Mouse (Mus musculus): ENCODE results near the gene Paqr8.
A peak's percentile ranks its signal among the peaks of the same experiment; 100 is the strongest.
"Not testable (repeated sequence)": the region's sequence is repeated elsewhere in the genome, so short reads cannot be mapped to it uniquely, and the experiment has no call there.

Gene Paqr8

GRCm38 (mm10) chr1:20912115-20912514 lies 21.7 kb downstream of the Paqr8 start:
- DNase-seq (ENCODE audit: low spot score): no peak

- no peak for DNase-seq (ENCODE audit: low spot score)
Observed at GRCm38 (mm10) chr1:20912527-20913171, 22.2 kb downstream of the Paqr8 start.

- DNase-seq (ENCODE audit: low spot score): no peak
Observed at GRCm38 (mm10) chr1:20914769-20915168, 24.4 kb downstream of the Paqr8 start.

GRCm38 (mm10) chr1:20915608-20916007 lies 25.2 kb downstream of the Paqr8 start:
- DNase-seq (ENCODE audit: low spot score): no peak

- DNase-seq (ENCODE audit: low spot score): no peak
Observed at GRCm38 (mm10) chr1:20917496-20918050, 27.2 kb downstream of the Paqr8 start.

GRCm38 (mm10) chr1:20919728-20920127 lies 29.3 kb downstream of the Paqr8 start:
- DNase-seq (ENCODE audit: low spot score): no peak

GRCm38 (mm10) chr1:20921081-20921528 lies 30.7 kb downstream of the Paqr8 start:
- DNase-seq (ENCODE audit: low spot score): no peak

GRCm38 (mm10) chr1:20922612-20923399 lies 32.4 kb downstream of the Paqr8 start:
- no peak for DNase-seq (ENCODE audit: low spot score)

- DNase-seq (ENCODE audit: low spot score): not testable (repeated sequence)
Observed at GRCm38 (mm10) chr1:20925324-20925723, 34.9 kb downstream of the Paqr8 start.

- DNase-seq (ENCODE audit: low spot score): no peak
Observed at GRCm38 (mm10) chr1:20925926-20926325, 35.5 kb downstream of the Paqr8 start.

- no peak for DNase-seq (ENCODE audit: low spot score)
Observed at GRCm38 (mm10) chr1:20926376-20926775, 36.0 kb downstream of the Paqr8 start.

GRCm38 (mm10) chr1:20928487-20928886 lies 38.1 kb downstream of the Paqr8 start:
- DNase-seq (ENCODE audit: low spot score): no peak

- peak; percentile 72 for DNase-seq (ENCODE audit: low spot score)
Observed at GRCm38 (mm10) chr1:20933457-20933856, 43.1 kb downstream of the Paqr8 start.

- no peak for DNase-seq (ENCODE audit: low spot score)
Observed at GRCm38 (mm10) chr1:20935106-20935505, 44.7 kb downstream of the Paqr8 start.

- peak; percentile 63 for DNase-seq (ENCODE audit: low spot score)
Observed at GRCm38 (mm10) chr1:20939046-20939445, 48.6 kb downstream of the Paqr8 start.

- no peak for DNase-seq (ENCODE audit: low spot score)
Observed at GRCm38 (mm10) chr1:20940151-20940550, 49.7 kb downstream of the Paqr8 start.

GRCm38 (mm10) chr1:20941322-20941721 lies 50.9 kb downstream of the Paqr8 start:
- DNase-seq (ENCODE audit: low spot score): no peak

GRCm38 (mm10) chr1:20941857-20942256 lies 51.5 kb downstream of the Paqr8 start:
- no peak for DNase-seq (ENCODE audit: low spot score)

GRCm38 (mm10) chr1:20943016-20943415 lies 52.6 kb downstream of the Paqr8 start:
- no peak for DNase-seq (ENCODE audit: low spot score)

- peak; percentile 90 for DNase-seq (ENCODE audit: low spot score)
Observed at GRCm38 (mm10) chr1:20951300-20951763, 60.9 kb downstream of the Paqr8 start, which contains the start of gene Efhc1. Gene Efhc1 (plus strand): TSS chr1:20951626.

GRCm38 (mm10) chr1:20951799-20952198 lies 61.4 kb downstream of the Paqr8 start:
- DNase-seq (ENCODE audit: low spot score): no peak

GRCm38 (mm10) chr1:20954876-20955275 lies 64.5 kb downstream of the Paqr8 start:
- DNase-seq (ENCODE audit: low spot score): no peak

- no peak for DNase-seq (ENCODE audit: low spot score)
Observed at GRCm38 (mm10) chr1:20969642-20970041, 79.2 kb downstream of the Paqr8 start.
